Mouse (Mus musculus) mesoderm, embryonic 11.5 days (tissue): ENCODE measurements around the gene Prodh2.

Source experiments
- DNase-seq: peaks from one replicate; pipeline ENCODE4 v3.0.0-alpha.2; 2012; ENCODE audit warnings: low read depth, low spot score

Prodh2 gene

DNA sequence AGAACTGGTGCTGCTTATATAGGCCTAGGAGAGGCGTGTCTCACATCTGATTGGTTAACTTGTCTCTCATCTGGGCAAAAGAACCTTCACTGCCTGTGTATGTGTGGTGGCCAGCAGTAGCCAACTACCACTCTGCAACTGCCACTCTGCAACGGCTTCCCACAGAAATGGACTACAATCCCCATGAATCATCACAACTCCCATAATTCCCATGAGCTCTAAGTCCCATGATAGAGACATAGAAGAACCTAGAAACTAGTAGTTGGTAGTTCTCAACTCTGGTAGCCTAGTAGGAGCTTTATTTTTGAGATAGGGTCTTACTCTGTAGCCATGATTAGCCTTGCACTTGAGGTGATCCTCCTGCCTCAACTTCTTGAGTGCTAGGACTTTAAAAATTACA lies 56.5 kb downstream of the Prodh2 start:
- no peak for DNase-seq

- no peak for DNase-seq
These were observed 57.2 kb downstream of the Prodh2 start for GRCm38 (mm10) chr7:30550603-30551002.

DNA sequence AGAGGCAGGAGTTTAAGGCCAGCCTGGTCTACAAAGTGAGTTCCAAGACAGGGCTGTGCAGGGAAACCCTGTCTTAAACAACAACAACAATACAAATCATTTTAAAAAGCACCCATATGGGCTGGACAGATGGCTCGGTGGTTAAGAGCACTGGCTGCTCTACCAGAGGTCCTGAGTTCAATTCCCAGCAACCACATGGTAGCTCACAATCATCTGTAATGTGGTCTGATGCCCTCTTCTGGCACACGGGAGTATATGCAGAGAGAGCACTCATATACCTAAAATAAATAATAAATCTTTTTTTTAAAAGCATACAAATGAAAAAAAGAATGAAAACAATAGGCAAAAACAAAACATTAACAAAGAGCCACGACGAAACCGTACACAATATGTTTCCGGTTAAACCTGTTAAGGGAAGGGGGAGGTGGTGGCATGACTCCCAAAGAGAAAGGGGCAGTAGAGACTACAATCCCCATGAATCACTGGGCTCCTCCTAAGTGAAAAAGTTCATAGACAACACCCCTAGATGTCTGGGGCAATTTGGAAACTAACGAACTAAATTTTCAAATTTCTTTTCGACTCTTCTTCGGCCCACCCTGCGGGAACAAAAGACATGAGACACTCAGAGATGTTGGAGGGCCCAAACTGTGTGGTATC lies 58.2 kb downstream of the Prodh2 start:
- DNase-seq = no peak

DNA sequence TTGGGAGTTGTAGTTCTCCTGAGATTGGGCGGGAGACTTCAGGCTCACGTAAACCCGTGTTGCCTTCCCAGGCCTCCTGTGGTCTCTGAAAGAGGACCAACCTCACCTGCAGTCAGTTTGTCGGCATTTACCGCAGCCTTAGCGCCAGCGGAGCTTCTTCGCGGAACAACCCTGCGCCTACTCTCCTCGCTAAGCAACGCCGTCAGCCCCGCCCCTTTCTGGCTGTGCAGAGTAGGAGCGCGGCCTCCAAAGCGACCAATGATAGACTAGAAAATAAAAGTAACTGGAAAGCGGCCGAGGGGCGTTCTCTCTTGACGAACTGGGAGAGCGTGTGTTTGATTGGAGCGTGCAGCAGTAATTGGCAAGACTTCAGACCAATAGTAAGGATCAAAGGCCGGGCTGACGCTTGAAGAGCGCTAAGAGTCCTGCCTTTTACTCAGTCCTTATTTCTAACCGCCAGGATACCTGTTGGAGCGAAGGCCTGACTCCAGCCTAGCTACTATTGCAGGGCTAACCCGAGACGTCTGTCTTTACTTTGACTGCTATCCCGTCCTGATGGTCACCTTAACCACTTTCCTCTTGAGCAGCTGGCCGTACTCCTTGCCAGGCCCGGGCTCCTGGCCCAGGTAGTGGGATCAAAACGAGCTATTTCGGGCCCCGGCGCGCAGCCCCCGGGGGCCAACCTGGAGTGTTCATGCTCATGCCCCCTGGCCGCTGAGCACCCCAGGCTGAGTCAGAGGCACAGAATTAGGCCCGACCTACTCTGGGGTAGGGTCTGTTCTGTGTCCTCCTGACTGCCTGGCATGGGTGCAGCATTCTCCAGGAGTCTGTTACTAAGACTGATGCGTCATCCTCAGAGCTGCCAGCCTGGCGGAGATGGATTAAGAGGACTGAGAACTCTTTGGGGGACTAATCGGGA lies 58.9 kb downstream of the Prodh2 start, which contains the start of the genes Hspb6 and Proser3:
Gene Hspb6, plus strand, starts transcription at position 77 of the 919 bp plus-strand sequence.
Gene Proser3, minus strand, starts transcription at position 198 of the 919 bp plus-strand sequence.
- peak; percentile 97 for DNase-seq

DNA sequence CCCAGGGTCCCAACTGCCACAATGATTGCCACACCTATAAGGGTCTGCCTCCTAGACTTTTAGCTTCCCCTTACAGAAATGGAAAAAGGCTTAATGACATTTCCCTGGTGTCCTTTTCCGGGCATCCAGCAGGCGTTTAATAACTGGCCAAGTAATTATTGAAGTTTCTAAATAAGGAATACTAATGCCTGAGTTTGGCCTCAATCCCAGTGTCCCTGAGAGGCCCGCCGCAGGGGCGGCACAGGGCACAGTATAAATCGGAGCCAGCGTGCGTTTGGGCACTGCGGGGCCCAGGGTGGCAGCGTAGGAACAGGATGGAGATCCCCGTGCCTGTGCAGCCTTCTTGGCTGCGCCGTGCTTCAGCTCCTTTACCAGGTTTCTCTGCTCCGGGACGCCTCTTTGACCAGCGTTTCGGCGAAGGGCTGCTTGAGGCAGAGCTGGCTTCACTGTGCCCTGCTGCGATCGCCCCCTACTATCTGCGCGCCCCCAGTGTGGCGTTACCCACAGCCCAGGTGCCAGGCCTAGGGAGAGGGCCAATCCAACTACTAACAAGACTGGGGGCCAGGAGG lies 59.7 kb downstream of the Prodh2 start:
- no peak for DNase-seq

DNA sequence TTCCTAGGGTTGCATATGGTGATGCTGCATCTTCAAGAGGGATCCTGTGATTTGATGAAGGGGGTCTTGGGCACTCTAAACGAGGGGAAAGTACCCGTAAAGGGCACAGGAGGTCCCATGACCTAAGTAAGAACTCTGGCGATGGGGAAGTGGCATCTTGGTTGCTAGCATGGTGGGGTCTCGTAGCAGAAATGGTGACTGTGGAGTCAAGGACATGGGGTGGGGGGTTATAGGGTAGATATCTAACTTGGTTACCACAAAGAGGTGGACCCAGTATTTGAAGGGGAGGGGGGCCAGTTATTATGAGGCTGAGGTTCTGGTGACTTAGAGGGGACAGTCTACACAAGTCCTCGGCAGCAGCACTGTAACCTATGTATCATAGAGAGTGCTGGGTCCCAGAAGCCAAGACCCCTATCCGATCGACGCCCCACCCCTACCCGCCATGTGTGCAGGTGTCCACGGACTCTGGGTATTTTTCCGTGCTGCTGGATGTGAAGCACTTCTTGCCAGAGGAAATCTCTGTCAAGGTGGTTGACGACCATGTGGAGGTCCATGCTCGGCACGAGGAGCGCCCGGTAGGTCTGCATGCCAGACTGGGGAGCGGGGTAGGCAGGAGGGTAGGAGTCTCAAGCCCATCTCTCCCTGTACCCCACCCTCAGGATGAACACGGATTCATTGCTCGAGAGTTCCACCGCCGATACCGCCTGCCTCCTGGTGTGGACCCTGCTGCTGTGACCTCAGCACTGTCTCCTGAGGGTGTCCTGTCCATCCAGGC lies 60.6 kb downstream of the Prodh2 start:
- DNase-seq = no peak

- DNase-seq = no peak
These were observed 63.6 kb downstream of the Prodh2 start for GRCm38 (mm10) chr7:30556894-30557536.

GRCm38 (mm10) chr7:30557901-30558514 lies 64.6 kb downstream of the Prodh2 start:
- no peak for DNase-seq

DNA sequence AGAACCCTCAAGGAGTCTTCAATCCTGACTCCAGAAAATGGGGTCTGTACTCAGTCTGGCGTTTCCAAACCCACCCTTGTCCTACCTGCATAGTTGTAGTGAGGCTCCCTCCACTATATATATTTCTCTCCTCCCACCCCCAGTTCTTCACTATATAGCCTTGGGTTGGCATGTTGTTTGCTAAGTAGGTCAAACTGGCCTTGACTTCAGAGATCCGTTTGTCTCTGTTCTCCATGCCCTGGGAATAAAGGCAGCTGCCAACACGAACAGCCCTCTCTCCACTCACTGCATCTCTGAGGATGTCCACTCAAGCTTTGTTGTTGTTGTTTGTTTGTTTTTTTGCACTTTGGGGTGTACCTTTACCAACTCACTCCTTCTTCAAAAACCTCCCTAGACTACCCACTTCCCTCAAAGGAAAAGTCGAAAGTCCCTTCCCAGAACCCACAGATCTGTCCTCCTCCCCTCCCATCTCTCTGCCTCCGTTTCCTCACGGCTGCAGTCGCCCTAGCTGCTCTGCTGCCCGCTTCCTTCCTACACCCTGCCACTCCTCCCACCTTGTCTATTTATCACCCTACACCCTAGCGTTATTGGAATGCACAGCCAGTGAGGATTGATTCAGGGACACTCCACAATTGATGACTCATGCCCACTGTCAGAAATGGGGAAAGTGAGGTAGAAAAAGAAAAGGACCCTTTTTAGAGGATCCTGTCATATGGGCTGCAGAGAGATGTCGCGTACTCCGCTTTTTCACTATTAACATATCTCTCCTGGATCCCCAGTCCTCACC lies 65.4 kb downstream of the Prodh2 start:
- no peak for DNase-seq

- DNase-seq = peak; percentile 97
These were observed 66.1 kb downstream of the Prodh2 start, which contains the start of gene Lin37 for GRCm38 (mm10) chr7:30559443-30559954. Gene Lin37 (minus strand): TSS chr7:30559838.

GRCm38 (mm10) chr7:30560296-30560695 lies 66.9 kb downstream of the Prodh2 start:
- DNase-seq = no peak

- no peak for DNase-seq
These were observed 69.2 kb downstream of the Prodh2 start for GRCm38 (mm10) chr7:30562526-30563116.
